Mouse (Mus musculus) embryo, embryonic 10.5 days (tissue): ENCODE data around the gene Pold1.

Source experiments
- DNase-seq: peaks from one replicate; pipeline ENCODE4 v3.0.0-alpha.2; 2015; ENCODE audit warnings: low spot score

Gene Pold1

GRCm38 (mm10) chr7:44548497-44549087, at the start of gene Pold1:
Gene Pold1, minus strand, starts transcription at chr7:44548849.
- peak; percentile 100 for DNase-seq

DNA sequence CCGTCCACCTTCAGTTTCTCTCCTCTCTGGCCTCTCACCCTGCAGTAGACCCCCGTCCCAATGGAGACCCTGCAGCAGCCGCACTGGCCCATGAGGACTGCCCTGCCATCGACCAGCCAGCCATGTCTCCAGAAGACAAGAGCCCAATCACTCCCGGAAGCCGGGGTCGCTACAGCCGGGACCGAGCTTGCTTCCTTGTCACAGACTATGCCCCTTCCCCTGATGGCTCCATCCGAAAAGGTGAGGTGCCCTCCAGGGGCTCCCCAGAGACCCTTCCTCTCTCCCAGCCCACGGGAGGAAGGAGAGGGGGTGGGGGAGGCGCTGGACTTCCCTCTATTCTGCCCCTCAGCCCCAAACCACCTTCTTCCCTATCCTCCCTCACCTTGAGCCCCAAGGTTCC, 49.7 kb upstream of the Pold1 start:
- no peak for DNase-seq

DNA sequence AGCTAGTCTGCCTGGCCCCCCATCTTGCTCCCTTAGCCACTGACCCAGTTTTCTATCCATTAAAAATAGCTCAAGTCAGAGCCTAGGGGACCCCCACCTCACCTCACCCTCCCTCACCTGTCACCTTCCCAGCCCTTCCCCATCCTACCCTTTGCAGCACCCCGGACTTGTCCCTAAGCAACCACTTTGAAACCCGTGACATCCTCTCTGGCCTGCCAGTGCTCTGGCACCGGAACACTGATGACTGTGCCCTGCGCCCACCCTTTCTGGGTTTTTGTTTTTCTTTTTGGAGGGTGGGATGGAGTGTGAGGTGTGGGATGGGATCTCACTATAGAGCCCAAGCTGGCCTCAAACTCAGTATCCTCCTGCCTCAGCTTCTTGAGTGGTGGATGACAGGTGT, 49.0 kb upstream of the Pold1 start:
- DNase-seq: no peak

- DNase-seq: no peak
These were observed 48.4 kb upstream of the Pold1 start for GRCm38 (mm10) chr7:44596996-44597538.

- no peak for DNase-seq
These were observed 47.4 kb upstream of the Pold1 start for GRCm38 (mm10) chr7:44596051-44596450.

GRCm38 (mm10) chr7:44595131-44595561, 46.5 kb upstream of the Pold1 start:
- DNase-seq: no peak

DNA sequence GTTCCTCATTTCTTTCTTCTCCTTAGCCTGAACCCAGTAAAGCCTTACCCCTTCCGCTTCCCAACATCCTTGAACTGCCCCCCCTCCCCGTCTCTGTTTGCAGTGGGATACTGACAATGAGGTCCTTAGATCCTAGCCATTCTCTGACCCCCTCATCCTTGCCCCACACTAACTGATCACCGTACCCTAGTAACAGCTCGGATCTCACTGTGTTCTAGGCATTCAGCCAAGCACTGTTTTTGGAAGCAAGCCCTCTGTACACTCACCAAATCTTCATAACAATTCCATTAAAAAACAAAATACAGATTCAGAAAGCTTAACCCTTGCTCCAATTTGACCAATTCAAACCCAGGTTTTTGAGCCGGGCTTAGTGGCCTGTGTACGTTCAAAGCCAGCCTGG, 45.6 kb upstream of the Pold1 start:
- no peak for DNase-seq

DNA sequence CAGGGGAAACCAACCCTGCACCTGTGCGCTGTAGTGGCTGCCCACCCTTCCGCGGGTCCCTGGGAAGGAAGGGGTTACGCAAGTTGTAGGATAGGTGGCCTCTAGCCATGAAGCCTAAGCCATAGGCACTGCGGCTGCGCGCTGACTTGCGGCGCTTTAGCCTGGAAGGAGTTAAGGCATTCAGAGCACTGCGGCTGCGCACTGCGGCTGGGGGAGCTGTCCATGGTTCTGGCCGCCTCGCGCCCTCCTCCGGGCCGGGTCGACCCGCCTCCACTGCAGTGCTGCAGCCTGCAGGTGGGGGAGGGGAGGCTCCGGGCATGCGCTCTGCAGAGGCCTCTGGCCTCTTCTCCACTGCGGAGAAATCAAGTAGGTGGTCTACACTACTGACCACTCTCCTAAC, 45.1 kb upstream of the Pold1 start:
- DNase-seq: peak; percentile 93

DNA sequence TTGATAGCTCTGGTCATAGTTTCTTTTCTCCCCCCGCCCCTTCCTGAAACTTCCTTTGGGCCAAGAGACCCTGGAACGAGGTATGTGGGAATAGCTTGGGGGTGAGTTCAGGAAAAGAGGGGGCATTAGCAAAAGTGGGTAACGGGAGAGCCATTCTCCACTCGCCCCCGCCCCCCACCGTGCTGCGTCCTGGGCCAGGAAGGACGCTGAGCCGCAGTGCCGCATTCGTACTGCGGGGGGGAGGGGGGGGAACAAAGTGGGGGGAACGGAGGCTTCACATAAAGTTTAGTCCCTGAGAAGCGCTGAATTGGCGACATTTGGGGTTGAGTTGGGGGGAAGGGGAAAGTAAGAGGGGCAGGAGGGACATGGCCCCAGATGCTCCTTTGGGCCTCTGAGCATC, 44.4 kb upstream of the Pold1 start:
- DNase-seq: no peak

GRCm38 (mm10) chr7:44591348-44592116, 42.9 kb upstream of the Pold1 start:
- DNase-seq: peak; percentile 5

DNA sequence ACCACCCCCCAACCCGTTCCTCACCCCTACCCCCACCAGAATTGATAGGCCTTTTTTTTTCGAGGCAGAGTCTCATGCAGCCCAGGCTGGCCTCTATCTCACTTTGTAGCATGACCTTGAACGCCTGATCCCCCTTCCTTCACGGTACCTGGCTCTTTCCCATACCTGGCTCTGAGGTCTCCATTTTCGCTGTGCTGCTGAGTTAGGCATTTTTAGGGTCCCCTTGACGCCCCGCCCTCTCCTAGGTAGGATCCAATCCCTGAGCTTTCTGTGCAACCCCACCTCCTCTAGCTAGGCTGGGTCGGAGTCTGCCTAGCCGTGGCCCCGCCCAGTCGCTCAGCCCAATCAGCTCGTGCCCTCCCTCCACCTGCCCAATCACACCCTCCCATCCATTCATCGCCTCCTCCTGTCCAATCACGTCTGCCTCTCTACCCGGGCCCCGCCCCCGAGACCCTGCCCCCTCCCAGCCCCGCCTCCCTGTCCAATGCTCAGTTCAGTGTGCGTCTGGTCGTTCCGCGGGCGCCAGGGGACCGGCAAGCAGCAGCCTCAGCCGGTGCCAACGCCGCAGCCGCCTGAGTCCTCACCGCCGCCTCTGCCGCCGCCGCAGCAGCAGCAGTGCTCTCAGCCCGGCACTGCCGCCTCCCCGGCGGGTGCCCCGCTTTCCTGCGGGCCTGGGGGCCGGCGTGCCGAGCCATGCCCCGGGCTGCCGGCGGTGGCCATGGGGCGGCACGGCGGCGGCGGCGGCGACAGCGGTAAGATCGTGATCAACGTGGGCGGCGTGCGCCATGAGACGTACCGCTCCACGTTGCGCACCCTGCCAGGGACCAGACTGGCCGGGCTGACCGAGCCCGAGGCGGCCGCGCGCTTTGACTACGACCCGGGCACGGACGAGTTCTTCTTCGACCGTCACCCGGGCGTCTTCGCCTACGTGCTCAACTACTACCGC, 42.0 kb upstream of the Pold1 start, which contains the start of gene Kcnc3:
Gene Kcnc3, plus strand, starts transcription at position 263 of the 946 bp plus-strand sequence.
- peak; percentile 95 for DNase-seq

DNA sequence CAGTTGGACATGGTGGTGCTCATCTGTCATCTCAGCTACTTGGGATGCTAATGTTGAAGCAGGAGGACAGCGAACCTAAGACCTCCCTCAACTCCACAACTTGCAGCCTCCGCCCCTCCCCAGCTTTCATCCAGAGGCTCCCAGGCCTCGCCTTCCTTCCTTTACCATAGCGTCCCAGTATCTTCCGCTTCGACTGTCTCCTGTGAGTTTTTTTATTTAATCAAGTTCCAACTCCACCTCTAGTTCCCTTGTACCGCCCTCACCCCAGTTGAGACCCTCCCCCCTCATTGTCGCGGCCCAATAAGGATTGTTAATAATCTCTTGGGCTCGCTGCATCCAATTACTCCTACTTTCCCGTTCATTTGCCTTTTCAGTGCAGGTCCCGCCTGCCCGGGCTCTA, 41.3 kb upstream of the Pold1 start:
- peak; percentile 48 for DNase-seq

DNA sequence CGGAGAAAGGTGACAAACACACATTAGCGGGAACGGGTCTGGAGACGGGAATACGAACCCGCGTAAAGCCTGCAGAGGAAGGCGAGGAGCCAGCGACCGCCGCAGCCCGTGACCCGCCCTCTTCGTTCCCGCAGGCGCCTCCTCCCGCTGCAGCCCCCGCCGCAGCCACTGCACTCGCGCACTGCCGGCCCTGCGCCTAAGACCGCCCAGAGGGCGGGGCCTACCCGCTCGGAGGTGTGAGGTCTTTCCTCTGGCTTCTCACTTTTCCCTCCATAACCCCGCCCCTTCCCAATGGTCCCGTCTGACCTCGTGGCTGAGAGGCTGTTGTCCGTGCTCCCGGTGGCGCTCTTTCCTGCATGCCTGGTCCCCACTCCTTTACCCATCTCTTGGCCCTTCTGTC, 40.5 kb upstream of the Pold1 start:
- DNase-seq: peak; percentile 94

DNA sequence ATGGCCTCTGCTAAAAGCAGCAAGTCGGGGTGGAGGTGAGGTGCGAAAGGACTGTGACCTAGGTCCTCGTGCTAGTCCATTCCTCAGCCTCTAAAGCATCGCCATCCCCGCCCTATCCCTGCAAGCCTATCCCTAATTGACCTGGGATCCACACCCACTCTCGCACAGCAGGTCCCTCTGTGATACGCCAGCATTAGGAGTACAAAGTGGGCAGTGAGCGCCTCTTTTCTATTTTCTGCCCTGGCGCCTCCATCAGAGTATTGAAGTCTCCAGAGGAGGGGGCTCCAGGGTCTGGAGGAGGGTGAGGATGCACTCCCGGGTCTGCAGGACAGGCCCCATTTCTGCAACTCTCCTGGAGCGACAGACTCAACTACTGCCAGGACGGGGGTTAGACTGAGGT, 39.7 kb upstream of the Pold1 start:
- DNase-seq: peak; percentile 6

DNA sequence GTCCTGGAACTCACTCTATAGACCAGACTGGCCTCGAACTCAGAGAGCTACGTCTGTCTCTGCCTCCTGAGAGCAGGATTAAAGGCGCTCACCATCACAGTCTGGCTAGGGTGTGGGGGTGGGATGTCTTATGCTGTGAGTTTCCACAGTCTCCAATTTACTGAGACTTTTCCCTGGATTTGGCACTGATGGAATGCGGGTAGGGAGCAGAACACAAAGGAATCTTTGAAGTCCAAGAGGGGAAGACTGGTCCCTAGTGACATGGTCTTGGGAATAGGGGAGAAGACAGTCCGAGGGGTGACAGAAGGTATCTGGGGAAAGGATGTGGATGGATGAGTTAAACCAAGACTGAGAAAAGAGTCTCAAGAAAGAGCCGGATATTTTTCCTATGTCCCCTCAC, 39.0 kb upstream of the Pold1 start:
- DNase-seq: peak; percentile 10

- DNase-seq: peak; percentile 90
These were observed 38.3 kb upstream of the Pold1 start for GRCm38 (mm10) chr7:44586930-44587329.

- DNase-seq: no peak
These were observed 37.9 kb upstream of the Pold1 start for GRCm38 (mm10) chr7:44586518-44586917.

DNA sequence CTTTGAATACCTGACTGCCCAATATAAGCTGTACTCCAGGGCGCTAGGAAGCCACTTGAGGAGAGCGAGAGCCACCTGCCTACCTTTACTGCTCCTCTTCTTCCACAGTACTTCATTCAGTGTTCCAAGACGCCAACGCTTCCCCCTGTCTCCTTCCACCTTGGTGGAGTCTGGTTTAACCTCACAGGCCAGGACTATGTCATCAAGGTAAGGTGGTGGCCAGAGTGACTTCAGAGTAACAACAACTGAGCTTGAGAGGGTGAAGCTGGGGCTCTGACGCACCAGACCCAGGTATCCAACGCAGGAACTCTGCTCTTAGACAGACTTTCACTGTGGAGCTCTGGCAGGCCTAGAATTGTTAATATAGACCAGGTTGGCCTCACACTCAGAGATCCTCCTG, 37.0 kb upstream of the Pold1 start:
- DNase-seq: no peak

GRCm38 (mm10) chr7:44584921-44585320, 36.3 kb upstream of the Pold1 start:
- DNase-seq: no peak

DNA sequence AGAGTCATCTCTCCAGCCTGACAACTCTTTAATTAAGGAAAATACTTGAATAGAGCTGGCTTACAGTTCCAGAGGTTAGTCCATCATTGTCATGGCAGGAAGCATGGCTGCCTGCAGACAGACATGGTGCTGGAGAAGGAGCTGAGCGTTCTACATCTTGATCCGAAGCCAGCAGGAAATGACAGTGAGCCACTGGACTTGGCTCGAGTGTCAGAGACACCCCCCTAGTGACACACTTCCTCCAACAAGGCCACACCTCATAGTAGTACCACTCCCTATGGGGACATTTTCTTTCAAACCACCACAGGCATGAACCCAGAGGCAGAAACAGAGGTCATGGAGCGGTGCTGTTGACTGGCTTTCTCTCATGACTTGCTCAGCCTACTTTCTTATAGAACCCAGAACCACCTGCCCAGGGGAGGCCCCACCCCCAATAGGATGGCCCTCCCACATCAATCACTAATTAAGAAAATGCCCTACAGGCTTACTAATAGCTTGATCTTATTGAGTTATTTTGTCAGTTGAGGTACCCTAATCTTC, 35.7 kb upstream of the Pold1 start:
- DNase-seq: no peak

GRCm38 (mm10) chr7:44583146-44583545, 34.5 kb upstream of the Pold1 start:
- DNase-seq: no peak

- DNase-seq: no peak
These were observed 34.1 kb upstream of the Pold1 start for GRCm38 (mm10) chr7:44582709-44583108.
